Mouse (Mus musculus) kidney, postnatal 4 days (tissue): ENCODE measurements around the gene Lmcd1.

Source experiments
- DNase-seq, 2 experiments: peaks; one replicate each; pipeline ENCODE4 v3.0.0; 2021; ENCODE audit warnings: mixed read lengths in 2 of 2

Lmcd1 gene

DNA sequence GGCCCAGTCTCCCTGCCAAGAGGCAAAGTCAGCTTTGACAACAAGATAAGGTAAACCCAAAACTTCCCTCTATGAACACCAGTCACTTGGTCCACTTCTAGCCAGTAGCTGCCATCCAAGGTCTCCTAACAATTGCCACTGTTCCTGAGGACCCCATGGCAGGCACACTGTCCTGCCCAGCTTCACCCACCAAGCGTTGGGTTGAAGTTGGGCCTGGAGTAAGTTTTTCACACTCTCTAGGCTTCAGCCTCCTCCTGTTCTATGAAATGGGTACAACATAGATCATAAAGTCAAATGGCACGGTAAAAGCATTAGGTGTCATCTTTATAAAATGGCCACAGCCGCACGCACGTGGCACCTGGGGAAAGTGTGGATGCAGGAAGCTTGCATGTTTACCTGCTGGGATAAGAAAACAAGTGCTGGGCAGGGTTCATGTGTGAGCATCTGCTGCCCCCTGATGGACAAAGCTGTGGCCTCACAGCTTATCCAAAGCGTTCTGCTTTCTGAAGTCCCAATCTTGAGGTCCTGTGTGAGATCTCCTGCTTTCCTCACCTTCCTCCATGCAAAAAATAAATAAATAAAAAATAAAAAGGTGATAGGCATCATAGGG, 88.9 kb downstream of the Lmcd1 start:
- DNase-seq = peak; percentile 86 to 87

GRCm38 (mm10) chr6:112364581-112364980, 91.0 kb downstream of the Lmcd1 start:
- peak in 1 of 2 experiments; percentile 41 for DNase-seq

GRCm38 (mm10) chr6:112365294-112365693, 91.7 kb downstream of the Lmcd1 start:
- DNase-seq = peak in 1 of 2 experiments; percentile 30

GRCm38 (mm10) chr6:112373886-112374585, 100.5 kb downstream of the Lmcd1 start:
- DNase-seq = peak; percentile 42 to 51

GRCm38 (mm10) chr6:112375661-112376392, 102.3 kb downstream of the Lmcd1 start:
- no peak for DNase-seq

- DNase-seq = no peak
Measured at GRCm38 (mm10) chr6:112379054-112379453, 105.5 kb downstream of the Lmcd1 start.
